Mouse (Mus musculus) embryonic stem cell, embryonic (primary cell): ENCODE measurements around the gene Usp48.

ENCODE experiments used
- CTCF ChIA-PET, 4 experiments: fragments of 300-600 bp in 2 of 4; fragments of 350-600 bp in 2 of 4; sonication (Branson Sonifier 250); formaldehyde crosslinking; loops; one replicate each; lab custom pipeline; 2022; ENCODE audit warnings: inconsistent platforms in 2 of 4; lab: Charles Lee
- POLR2A ChIA-PET, 4 experiments: fragments of 300-600 bp in 2 of 4; fragments of 350-600 bp in 2 of 4; sonication (Branson Sonifier 250); formaldehyde crosslinking; loops; one replicate each; lab custom pipeline; 2022; ENCODE audit warnings: antibody characterized with exemption in 4 of 4, inconsistent platforms in 1 of 4; lab: Charles Lee

Usp48 gene

DNA sequence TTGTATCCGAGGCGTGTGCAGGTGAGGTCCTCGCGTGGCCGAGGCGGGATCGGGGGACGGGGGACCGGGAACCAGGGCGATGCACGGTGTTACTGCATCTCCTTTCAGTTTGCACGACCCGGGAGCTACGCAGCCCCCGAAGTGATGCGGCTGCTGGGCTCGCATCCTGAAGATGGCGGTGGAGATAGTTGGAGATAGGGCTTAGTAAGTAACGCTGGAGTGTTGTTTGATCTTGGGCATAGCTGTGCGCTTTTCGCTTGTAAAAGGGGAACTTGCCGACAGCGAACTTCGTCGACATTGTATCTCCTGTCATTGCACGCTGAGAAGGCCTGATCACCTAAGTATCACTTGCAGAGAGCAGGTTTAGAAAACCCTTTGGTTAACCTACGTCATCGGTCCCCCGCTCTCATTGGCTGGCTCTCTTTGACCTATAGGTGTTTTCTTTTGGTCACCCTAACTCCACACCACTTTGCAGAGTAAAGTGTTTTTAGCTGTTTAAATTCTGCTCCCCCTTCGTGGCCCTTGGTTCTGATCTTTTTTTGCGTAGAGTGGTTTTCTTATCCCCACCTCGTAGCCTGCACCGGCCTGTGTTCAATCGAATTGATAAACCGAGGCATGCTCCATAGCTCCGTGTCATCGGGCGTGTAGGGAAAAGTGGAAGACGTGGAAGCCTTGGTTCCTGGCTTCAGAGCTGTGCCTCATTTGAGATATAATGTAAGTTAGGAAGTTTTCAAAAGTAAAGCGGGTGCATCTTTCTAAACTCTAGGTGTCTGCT, 1.1 kb downstream of the Usp48 start:
- ChIA-PET CTCF (interaction anchor here in 3 of 4 experiments (0.5 to 2.1 kb wide), 7 partner anchors 9 to 870 kb away, joined by 3 to 12 read pairs (median 3); no protein-coding TSS in a partner anchor), POLR2A (interaction anchor here (0.6 to 14.7 kb wide), 65 partner anchors 8 to 767 kb away, joined by 3 to 325 read pairs (median 8); partner anchors contain the start of genes Hspg2 (in 2 of the 4) and Cdc42 (in 1 of the 4))

- CTCF ChIA-PET, result interaction anchor here in 2 of 4 experiments (0.6 to 1.0 kb wide), 3 partner anchors 20 to 174 kb away, joined by 3 read pairs; no protein-coding TSS in a partner anchor
- POLR2A ChIA-PET, result interaction anchor here (0.5 to 14.7 kb wide), 36 partner anchors 8 to 1403 kb away, joined by 3 to 325 read pairs (median 4); partner anchors contain the start of genes Hspg2 (in 1 of the 4) and Rap1gap (in 1 of the 4)
Measured at GRCm38 (mm10) chr4:137597098-137597630, 3.6 kb downstream of the Usp48 start.

DNA sequence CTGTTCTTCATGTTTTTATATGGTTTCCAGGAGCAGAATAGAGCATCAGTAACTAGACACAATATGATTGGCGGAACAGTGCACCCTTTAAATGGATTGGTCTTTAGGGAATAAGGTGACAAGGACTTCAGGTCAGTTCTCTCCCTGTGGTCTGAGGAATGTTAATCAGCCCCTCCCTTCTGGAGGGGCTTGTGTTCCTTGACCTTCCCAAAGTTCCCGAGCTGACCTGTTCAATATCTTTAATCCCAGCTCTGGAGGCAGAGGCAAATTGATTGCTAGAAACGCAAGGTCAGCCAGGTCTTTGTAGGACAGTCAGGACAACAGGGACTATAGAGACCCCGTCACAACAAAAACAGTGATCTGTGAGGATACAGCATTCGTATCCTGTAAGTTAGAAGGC, 5.0 kb downstream of the Usp48 start:
- ChIA-PET CTCF (interaction anchor here in 1 of 4 experiments (0.8 to 1.5 kb wide), 2 partner anchors 21 to 125 kb away, joined by 3 to 4 read pairs; no protein-coding TSS in a partner anchor), POLR2A (interaction anchor here (0.6 to 14.7 kb wide), 42 partner anchors 9 to 257 kb away, joined by 3 to 325 read pairs (median 4); partner anchors contain the start of gene Hspg2 (in 2 of the 4))

GRCm38 (mm10) chr4:137603449-137604171, 10.1 kb downstream of the Usp48 start:
- POLR2A ChIA-PET, result interaction anchor here (0.6 to 14.7 kb wide), 29 partner anchors 8 to 1008 kb away, joined by 3 to 325 read pairs (median 4); partner anchors contain the start of gene Usp48 (in 3 of the 4)
- CTCF ChIA-PET, result interaction anchor here in 2 of 4 experiments (0.6 to 1.3 kb wide), 2 partner anchors 9 to 54 kb away, joined by 3 to 5 read pairs; no protein-coding TSS in a partner anchor

- ChIA-PET POLR2A (interaction anchor here in 3 of 4 experiments (0.6 to 24.6 kb wide), 11 partner anchors 8 to 227 kb away, joined by 3 to 547 read pairs (median 5); partner anchors contain the start of genes Usp48 (in 2 of the 3) and Rap1gap (in 1 of the 3)), CTCF (interaction anchor here in 2 of 4 experiments (0.6 kb wide), 2 partner anchors 11 to 25 kb away, joined by 3 read pairs; no protein-coding TSS in a partner anchor)
Measured at GRCm38 (mm10) chr4:137607023-137607422, 13.5 kb downstream of the Usp48 start.

- POLR2A ChIA-PET, result interaction anchor here (0.6 to 24.6 kb wide), 13 partner anchors 10 to 238 kb away, joined by 3 to 547 read pairs (median 4); partner anchors contain the start of gene Usp48 (in 2 of the 4)
Measured at GRCm38 (mm10) chr4:137609281-137609680, 15.7 kb downstream of the Usp48 start.

GRCm38 (mm10) chr4:137609702-137610101, 16.1 kb downstream of the Usp48 start:
- POLR2A ChIA-PET, result interaction anchor here (0.6 to 24.6 kb wide), 11 partner anchors 11 to 40 kb away, joined by 3 to 547 read pairs (median 4); partner anchors contain the start of gene Usp48 (in 2 of the 4)
- CTCF ChIA-PET, result interaction anchor here in 2 of 4 experiments (0.6 to 1.1 kb wide), 3 partner anchors 16 to 1303 kb away, joined by 3 to 6 read pairs (median 4); no protein-coding TSS in a partner anchor

More at GRCm38 (mm10) chr4:137609281-137609680, 15.7 kb downstream of the Usp48 start:
- CTCF ChIA-PET, result interaction anchor here in 2 of 4 experiments (0.5 to 0.6 kb wide), 2 partner anchors 8 to 1303 kb away, joined by 4 to 5 read pairs; no protein-coding TSS in a partner anchor

GRCm38 (mm10) chr4:137610256-137610655, 16.7 kb downstream of the Usp48 start:
- CTCF ChIA-PET, result interaction anchor here in 2 of 4 experiments (0.5 to 1.1 kb wide), 3 partner anchors 10 to 127 kb away, joined by 3 to 6 read pairs (median 4); no protein-coding TSS in a partner anchor
- POLR2A ChIA-PET, result interaction anchor here in 3 of 4 experiments (0.8 to 24.6 kb wide), 12 partner anchors 10 to 109 kb away, joined by 3 to 547 read pairs (median 7); partner anchors contain the start of gene Usp48 (in 2 of the 3)

- CTCF ChIA-PET, result interaction anchor here in 1 of 4 experiments (1.0 kb wide), 1 partner anchor 23 kb away, joined by 3 read pairs; no protein-coding TSS in a partner anchor
- POLR2A ChIA-PET, result interaction anchor here in 3 of 4 experiments (0.6 to 24.6 kb wide), 12 partner anchors 9 to 29 kb away, joined by 3 to 547 read pairs (median 4); partner anchors contain the start of gene Usp48 (in 2 of the 3)
Measured at GRCm38 (mm10) chr4:137622847-137623246, 29.3 kb downstream of the Usp48 start.

DNA sequence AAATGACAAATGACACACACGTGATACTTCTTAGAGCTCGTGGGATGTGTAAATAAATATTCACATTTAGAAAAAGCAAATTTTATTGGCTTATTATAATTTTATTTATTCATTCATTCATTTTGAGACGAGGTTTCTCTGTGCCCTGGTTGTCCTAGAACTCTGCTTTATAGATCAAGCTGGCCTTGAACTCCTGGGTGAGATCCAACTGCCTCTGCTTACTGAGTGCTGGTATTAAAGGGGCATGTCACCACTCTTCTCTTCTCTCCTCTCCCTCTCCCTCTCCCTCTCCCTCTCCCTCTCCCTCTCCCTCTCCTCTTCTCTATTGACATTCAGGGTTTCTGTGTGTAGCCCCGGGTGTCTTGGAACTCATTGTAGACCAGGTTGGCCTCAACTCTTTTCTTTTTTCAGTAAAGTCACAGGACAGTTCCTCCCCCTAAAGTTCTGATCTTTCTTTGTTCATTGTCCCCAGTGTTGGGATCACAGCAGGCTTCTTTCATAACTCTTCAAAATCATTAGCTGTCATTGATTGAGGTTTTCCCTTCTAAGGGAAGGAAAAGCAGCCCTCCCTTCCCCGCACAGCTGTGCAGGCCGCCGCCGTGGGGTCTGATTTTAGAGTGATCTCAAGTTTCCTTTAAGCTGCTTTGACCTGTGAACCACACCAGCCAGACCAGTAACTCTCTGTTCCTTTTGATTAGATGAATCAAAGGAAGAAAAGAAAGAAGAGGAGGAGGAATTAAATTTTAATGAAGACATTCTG, 34.1 kb downstream of the Usp48 start:
- ChIA-PET CTCF (interaction anchor here in 2 of 4 experiments (0.7 to 0.9 kb wide), 3 partner anchors 10 to 314 kb away, joined by 4 to 7 read pairs (median 7); no protein-coding TSS in a partner anchor), POLR2A (interaction anchor here (0.5 to 24.6 kb wide), 25 partner anchors 9 to 183 kb away, joined by 3 to 547 read pairs (median 5); partner anchors contain the start of gene Usp48 (in 2 of the 4))

GRCm38 (mm10) chr4:137628400-137628799, 34.8 kb downstream of the Usp48 start:
- POLR2A ChIA-PET, result interaction anchor here (0.5 to 24.6 kb wide), 23 partner anchors 10 to 159 kb away, joined by 3 to 547 read pairs (median 5); partner anchors contain the start of gene Usp48 (in 3 of the 4)
- CTCF ChIA-PET, result interaction anchor here in 1 of 4 experiments (0.9 kb wide), 1 partner anchor 9 kb away, joined by 7 read pairs; no protein-coding TSS in a partner anchor

- POLR2A ChIA-PET, result interaction anchor here (0.6 to 24.6 kb wide), 18 partner anchors 9 to 795 kb away, joined by 3 to 547 read pairs (median 6); partner anchors contain the start of genes Usp48 (in 3 of the 4) and Rap1gap (in 1 of the 4)
- CTCF ChIA-PET, result no interaction called here
Measured at GRCm38 (mm10) chr4:137629354-137629753, 35.8 kb downstream of the Usp48 start.

DNA sequence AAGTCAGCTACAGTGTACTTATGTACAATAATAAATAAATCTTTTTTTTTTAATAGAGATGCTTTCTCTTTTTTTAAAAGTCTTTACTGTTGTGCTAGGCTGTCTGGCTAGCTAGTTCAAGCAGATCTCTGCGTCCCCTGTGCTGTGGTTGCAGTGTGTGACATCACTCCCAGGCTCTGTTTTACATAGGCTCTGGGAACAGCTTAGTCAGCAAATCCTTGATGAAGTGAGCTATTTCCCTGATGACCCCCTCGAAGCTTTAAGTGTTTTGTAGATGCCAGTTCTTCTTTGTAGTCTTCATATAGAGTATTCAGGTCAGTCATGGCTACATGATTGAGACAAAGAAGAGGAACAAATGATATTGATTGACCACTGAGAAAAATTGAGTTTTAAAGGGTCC, 36.6 kb downstream of the Usp48 start:
- POLR2A ChIA-PET, result interaction anchor here in 3 of 4 experiments (0.5 to 24.6 kb wide), 12 partner anchors 9 to 36 kb away, joined by 3 to 547 read pairs (median 8); partner anchors contain the start of genes Usp48 (in 2 of the 3) and Rap1gap (in 1 of the 3)
- CTCF ChIA-PET, result interaction anchor here in 1 of 4 experiments (0.6 to 1.0 kb wide), 2 partner anchors 40 to 44 kb away, joined by 3 read pairs; no protein-coding TSS in a partner anchor

DNA sequence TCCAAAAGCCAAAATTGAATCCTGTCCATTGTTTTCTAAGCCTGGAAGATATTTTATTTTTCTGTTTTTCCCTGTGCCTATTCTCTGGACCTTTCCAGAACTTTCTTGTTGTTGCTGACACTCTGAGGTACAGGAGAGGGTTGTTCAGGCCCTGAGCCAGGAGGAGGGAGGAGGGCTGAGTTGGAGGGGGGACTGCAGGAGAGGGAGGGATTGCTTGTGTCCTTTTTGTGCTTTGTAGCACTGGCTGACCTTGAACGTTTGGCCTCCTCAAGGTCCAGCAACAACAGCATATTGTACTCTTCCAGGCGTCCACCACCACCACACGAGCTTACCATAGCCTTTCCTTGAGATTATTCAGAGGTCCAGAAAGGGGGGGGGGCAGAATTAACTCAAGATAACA, 38.0 kb downstream of the Usp48 start:
- CTCF ChIA-PET, result interaction anchor here in 1 of 4 experiments (0.6 kb wide), 2 partner anchors 14 to 61 kb away, joined by 3 to 11 read pairs; no protein-coding TSS in a partner anchor
- POLR2A ChIA-PET, result interaction anchor here in 3 of 4 experiments (0.6 to 3.4 kb wide), 9 partner anchors 11 to 315 kb away, joined by 3 to 21 read pairs (median 6); partner anchors contain the start of gene Usp48 (in 2 of the 3)

- ChIA-PET CTCF (interaction anchor here in 3 of 4 experiments (0.5 to 0.8 kb wide), 3 partner anchors 32 to 93 kb away, joined by 3 read pairs; no protein-coding TSS in a partner anchor), POLR2A (interaction anchor here in 3 of 4 experiments (0.5 to 3.4 kb wide), 23 partner anchors 8 to 1962 kb away, joined by 3 to 21 read pairs (median 4); partner anchors contain the start of gene Usp48 (in 2 of the 3))
Measured at GRCm38 (mm10) chr4:137633394-137633793, 39.8 kb downstream of the Usp48 start.
